Mouse (Mus musculus): ENCODE results near the gene Slc17a4. TPM values are rescaled to one million over a fixed set of nuclear protein-coding genes. Genes with fewer than 3 reads are reported as not detected.

Gene Slc17a4
- total RNA-seq, 2 experiments from 2014 or later = not detected

Small RNA genes within 50 kb of the gene (microRNA-seq; reads per million reads assigned to microRNA genes)
- 0 reads per million in 2 experiments for gene Gm44344

Other genes with a start within 250 kb of the Slc17a4 start
- 1 to 10 TPM; 1.3 to 1.4 TPM for gene Hist1h2ac, start 231.1 kb downstream of the Slc17a4 start, total RNA-seq (2021)
- gene Hist1h2bc, start 230.8 kb downstream of the Slc17a4 start, total RNA-seq (2021) = 10 to 100 TPM; 65.6 to 72.3 TPM
- not detected for gene Hist1h1t, start 219.2 kb downstream of the Slc17a4 start, total RNA-seq (2021)
- 10 to 100 TPM; 62.8 to 75.7 TPM for gene Hist1h4c, start 216.6 kb downstream of the Slc17a4 start, total RNA-seq (2021)
- gene Hfe, start 204.2 kb downstream of the Slc17a4 start, total RNA-seq (2021) = 10 to 100 TPM; 17.6 to 27.0 TPM
- 100 to 1,000 TPM; 188 to 225 TPM for gene Hist1h1c, start 176.2 kb downstream of the Slc17a4 start, total RNA-seq (2021)
- gene Hist1h3c, start 169.4 kb downstream of the Slc17a4 start, total RNA-seq (2021) = 1 to 10 TPM; 4.5 to 4.6 TPM
- 1 to 10 TPM; 5.1 to 7.0 TPM for gene Hist1h2bb, start 168.3 kb downstream of the Slc17a4 start, total RNA-seq (2021)
- gene Hist1h2ab, start 163.9 kb downstream of the Slc17a4 start, total RNA-seq (2021) = 10 to 100 TPM in 1 of 2 experiments, 1 to 10 TPM in 1; 9.4 to 10.3 TPM
- 10 to 100 TPM; 14.2 to 14.3 TPM for gene Hist1h3b, start 162.7 kb downstream of the Slc17a4 start, total RNA-seq (2021)
- 1 to 10 TPM; 5.8 to 8.4 TPM for gene Hist1h4b, start 158.0 kb downstream of the Slc17a4 start, total RNA-seq (2021)
- gene Hist1h4a, start 153.8 kb downstream of the Slc17a4 start, total RNA-seq (2021) = 1 to 10 TPM; 6.4 to 7.2 TPM
- gene Hist1h3a, start 152.6 kb downstream of the Slc17a4 start, total RNA-seq (2021) = 10 to 100 TPM in 1 of 2 experiments, 1 to 10 TPM in 1; 9.9 to 14.4 TPM
- gene Hist1h1a, start 151.3 kb downstream of the Slc17a4 start, total RNA-seq (2021) = 1 to 10 TPM; 5.6 to 7.4 TPM
- gene Trim38, start 145.1 kb downstream of the Slc17a4 start, total RNA-seq (2021) = not detected
- gene Slc17a2, start 108.0 kb downstream of the Slc17a4 start, total RNA-seq (2021) = not detected
- not detected for gene Slc17a3, start 75.6 kb downstream of the Slc17a4 start, total RNA-seq (2021)
- gene Slc17a1, start 47.3 kb downstream of the Slc17a4 start, total RNA-seq (2021) = not detected
- gene Hist1h2ba, start 19.1 kb upstream of the Slc17a4 start, total RNA-seq (2021) = not detected
- not detected for gene Hist1h2aa, start 19.5 kb upstream of the Slc17a4 start, total RNA-seq (2021)
- gene Scgn, start 76.2 kb upstream of the Slc17a4 start, total RNA-seq (2021) = not detected